Mouse (Mus musculus) liver, embryonic 16.5 days (tissue): ENCODE data around the gene Ccser1. TPM values are rescaled to one million over a fixed set of nuclear protein-coding genes. Genes with fewer than 3 reads are reported as not detected.

Experiments used
- ATAC-seq: fragments of 200-750 bp; cut with Nextera tagmentation; 2 replicates; pipeline ENCODE4 v1.8.0; 2017; ENCODE audit warnings: low read depth, mild to moderate bottlenecking, moderate number of reproducible peaks, moderate library complexity
- H3K27ac ChIP-seq: fragments of 300-500 bp; sonication (generic); 2 replicates; pipeline ENCODE4 v1.5.1; 2014; ENCODE audit warnings: mild to moderate bottlenecking, low read length
- H3K27me3 ChIP-seq: fragments of 300-500 bp; sonication (generic); 2 replicates; pipeline ENCODE4 v1.6.1; 2014; ENCODE audit warnings: low read depth, low read length, mixed read lengths; ENCODE audit not compliant: control insufficient read depth, insufficient read depth
- H3K36me3 ChIP-seq: fragments of 300-500 bp; sonication (generic); 2 replicates; pipeline ENCODE4 v1.6.1; 2014; ENCODE audit warnings: mild to moderate bottlenecking; ENCODE audit not compliant: control insufficient read depth, insufficient read depth
- H3K4me1 ChIP-seq: fragments of 300-500 bp; sonication (generic); 2 replicates; pipeline ENCODE4 v1.6.1; 2014; ENCODE audit warnings: low read depth, low read length, mixed read lengths; ENCODE audit not compliant: control insufficient read depth
- H3K4me2 ChIP-seq: fragments of 300-500 bp; sonication (generic); 2 replicates; pipeline ENCODE4 v1.6.1; 2014; ENCODE audit warnings: low read depth, low read length, mixed read lengths
- H3K4me3 ChIP-seq: fragments of 300-500 bp; sonication (generic); 2 replicates; pipeline ENCODE4 v1.5.1; 2014; ENCODE audit warnings: low read depth, mild to moderate bottlenecking, low read length
- H3K9ac ChIP-seq: fragments of 300-500 bp; sonication (generic); 2 replicates; pipeline ENCODE4 v1.6.1; 2014; ENCODE audit warnings: low read depth, low read length
- H3K9me3 ChIP-seq: fragments of 300-500 bp; sonication (generic); replicated peaks from 2 replicates; pipeline ENCODE4 v1.6.1; 2016; ENCODE audit warnings: low read length; ENCODE audit not compliant: control insufficient read depth
- WGBS: fragments of 180-500 bp; shearing (Covaris S2); extraction: QIAGEN DNeasy Blood & Tissue Kit; methylation state at CpG from one replicate; pipeline ENCODE4 v1.1.7; 2014; ENCODE audit not compliant: insufficient replicate concordance; 5-methylcytosine and 5-hydroxymethylcytosine counted together
- polyA plus RNA-seq: library from polyadenylated mRNA; unstranded; fragments of >200 nt; fragmentation: Nextera tagmentation; extraction: Ambion mirVana; gene quantifications from 2 replicates; pipeline ENCODE4 v1.2.1, GENCODE M21; 2015

The Ccser1 gene
- polyA plus RNA-seq, 1 experiment from 2014 or later: 0.09 TPM

GRCm38 (mm10) chr6:62264525-62264924 is 1084.4 kb downstream of the Ccser1 start:
- H3K27me3 ChIP-seq: no peaks in the 10 kb centered on the region
- H3K9me3 ChIP-seq: no peaks in the 10 kb centered on the region
- H3K4me3 ChIP-seq: no peak overlapping the region
- no peak overlapping the region for H3K4me2 ChIP-seq
- 59% methylated on average over 1 of the region's 1 CpGs for WGBS
- no peak overlapping the region for H3K9ac ChIP-seq
- H3K36me3 ChIP-seq: no peaks in the 10 kb centered on the region
- no peak for ATAC-seq
- no peaks in the 10 kb centered on the region for H3K4me1 ChIP-seq
- H3K27ac ChIP-seq: no peak overlapping the region

GRCm38 (mm10) chr6:62281256-62281655 is 1101.1 kb downstream of the Ccser1 start:
- Histone ChIP-seq H3K36me3 (no peaks in the 10 kb centered on the region), H3K4me1 (no peaks in the 10 kb centered on the region), H3K9ac (no peak overlapping the region), H3K27ac (no peak overlapping the region), H3K27me3 (no peaks in the 10 kb centered on the region), H3K4me2 (no peak overlapping the region), H3K4me3 (no peak overlapping the region), H3K9me3 (no peaks in the 10 kb centered on the region)
- no peak for ATAC-seq
- 66% methylated on average over 3 of the region's 3 CpGs for WGBS

GRCm38 (mm10) chr6:62301576-62302312 is 1121.6 kb downstream of the Ccser1 start:
- no peak for ATAC-seq
- no peaks in the 10 kb centered on the region for H3K9me3 ChIP-seq
- no peak overlapping the region for H3K4me2 ChIP-seq
- no peaks in the 10 kb centered on the region for H3K36me3 ChIP-seq
- H3K27ac ChIP-seq: no peak overlapping the region
- no peak overlapping the region for H3K4me3 ChIP-seq
- H3K27me3 ChIP-seq: no peaks in the 10 kb centered on the region
- no peak overlapping the region for H3K9ac ChIP-seq
- no peaks in the 10 kb centered on the region for H3K4me1 ChIP-seq
- 48% methylated on average over 6 of the region's 6 CpGs for WGBS

GRCm38 (mm10) chr6:62318627-62319026 is 1138.5 kb downstream of the Ccser1 start:
- H3K4me2 ChIP-seq: no peak overlapping the region
- H3K27me3 ChIP-seq: no peaks in the 10 kb centered on the region
- H3K27ac ChIP-seq: no peak overlapping the region
- WGBS: 59% methylated on average over 3 of the region's 3 CpGs
- H3K4me3 ChIP-seq: no peak overlapping the region
- no peak for ATAC-seq
- H3K9ac ChIP-seq: no peak overlapping the region
- no peaks in the 10 kb centered on the region for H3K4me1 ChIP-seq
- H3K36me3 ChIP-seq: no peaks in the 10 kb centered on the region
- H3K9me3 ChIP-seq: no peaks in the 10 kb centered on the region

GRCm38 (mm10) chr6:62340319-62340718 is 1160.2 kb downstream of the Ccser1 start:
- H3K9ac ChIP-seq: no peak overlapping the region
- no peak overlapping the region for H3K4me3 ChIP-seq
- H3K27me3 ChIP-seq: no peaks in the 10 kb centered on the region
- no peaks in the 10 kb centered on the region for H3K4me1 ChIP-seq
- ATAC-seq: no peak
- 37% methylated on average over 3 of the region's 3 CpGs for WGBS
- no peaks in the 10 kb centered on the region for H3K9me3 ChIP-seq
- H3K27ac ChIP-seq: no peak overlapping the region
- H3K36me3 ChIP-seq: no peaks in the 10 kb centered on the region
- no peak overlapping the region for H3K4me2 ChIP-seq

GRCm38 (mm10) chr6:62367802-62368201 is 1187.7 kb downstream of the Ccser1 start:
- Histone ChIP-seq H3K9me3 (no peaks in the 10 kb centered on the region), H3K4me2 (no peak overlapping the region), H3K9ac (no peak overlapping the region), H3K4me3 (no peak overlapping the region), H3K36me3 (no peaks in the 10 kb centered on the region), H3K4me1 (no peaks in the 10 kb centered on the region), H3K27me3 (no peaks in the 10 kb centered on the region), H3K27ac (no peak overlapping the region)
- no peak for ATAC-seq
- 67% methylated on average over 2 of the region's 2 CpGs for WGBS
